Mouse (Mus musculus): ENCODE measurements at regions not wholly inside any gene's neighbourhood (a gene's known extent, or its start where the extent isn't known, plus 50 kb on each side); places are given as distances from the start of the nearest gene placed in this dataset.

DNA sequence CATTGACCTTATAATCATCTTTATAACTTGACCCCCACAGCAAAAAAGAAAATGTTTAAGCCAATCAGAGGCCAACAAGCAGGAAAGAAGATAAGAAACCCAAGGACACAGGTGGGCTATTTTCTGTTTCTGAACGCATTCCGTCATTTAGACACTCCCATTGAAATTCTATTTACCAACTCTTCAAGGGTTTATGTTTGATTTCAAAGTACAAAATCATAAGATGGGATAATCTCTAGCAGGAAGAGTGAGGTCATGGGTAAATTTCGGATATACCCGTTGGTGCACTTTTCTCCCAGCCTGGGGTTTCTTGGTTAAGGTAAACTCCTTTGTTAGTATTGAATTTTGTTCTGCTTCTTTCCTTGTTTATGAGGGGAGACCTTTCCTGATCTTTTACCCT lies 230.9 kb upstream of the Dcn start:
- no peak for ATAC-seq (replicated peaks; ENCODE audit: insufficient number of reproducible peaks, low FRiP score, low TSS enrichment)
- Histone ChIP-seq H3K27me3 (ENCODE audit: control insufficient read depth, insufficient read depth, low read length) (no peaks in the 10 kb centered on the region), H3K4me1 (ENCODE audit: control insufficient read depth, insufficient read depth, low read length) (no peaks in the 10 kb centered on the region), H3K36me3 (ENCODE audit: control insufficient read depth, insufficient read depth, low read length) (no peaks in the 10 kb centered on the region), H3K4me3 (ENCODE audit: low read depth, low read length) (no peak overlapping the region), H3K27ac (ENCODE audit: low read depth, low read length) (no peak overlapping the region), H3K9me3 (replicated peaks; ENCODE audit: control insufficient read depth, low read length) (no peaks in the 10 kb centered on the region), H3K4me2 (no peak overlapping the region), H3K9ac (ENCODE audit: low read depth, low read length) (no peak overlapping the region)
- 80% methylated on average over 4 of the region's 4 CpGs for WGBS (ENCODE audit: insufficient replicate concordance)

DNA sequence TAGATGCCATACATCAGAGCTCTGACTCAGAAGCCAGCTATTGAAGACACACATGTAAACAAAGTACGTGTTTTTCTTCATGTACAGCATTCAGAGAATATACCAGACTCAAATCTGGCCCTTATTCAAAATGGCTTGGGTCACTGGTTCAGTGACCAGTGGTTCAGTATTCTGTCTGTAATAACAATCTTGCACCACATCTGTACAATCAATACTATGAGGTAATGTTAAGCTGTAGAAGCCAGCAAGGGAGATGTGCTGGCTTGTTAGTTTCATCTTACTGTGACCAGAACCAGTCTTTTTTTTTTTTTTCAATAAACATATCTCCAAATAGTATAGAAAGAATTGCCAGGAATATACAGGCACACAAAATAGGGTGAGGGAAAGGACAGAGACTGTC lies 229.6 kb upstream of the Dcn start:
- no peak overlapping the region for H3K9ac ChIP-seq (ENCODE audit: low read depth, low read length)
- H3K4me3 ChIP-seq (ENCODE audit: low read depth, low read length): no peak overlapping the region
- H3K4me1 ChIP-seq (ENCODE audit: control insufficient read depth, insufficient read depth, low read length): no peaks in the 10 kb centered on the region
- no peak overlapping the region for H3K27ac ChIP-seq (ENCODE audit: low read depth, low read length)
- no peaks in the 10 kb centered on the region for H3K27me3 ChIP-seq (ENCODE audit: control insufficient read depth, insufficient read depth, low read length)
- H3K9me3 ChIP-seq (replicated peaks; ENCODE audit: control insufficient read depth, low read length): no peaks in the 10 kb centered on the region
- no peak overlapping the region for H3K4me2 ChIP-seq
- H3K36me3 ChIP-seq (ENCODE audit: control insufficient read depth, insufficient read depth, low read length): no peaks in the 10 kb centered on the region
- no peak for ATAC-seq (replicated peaks; ENCODE audit: insufficient number of reproducible peaks, low FRiP score, low TSS enrichment)
- WGBS (ENCODE audit: insufficient replicate concordance): 76% methylated on average over 1 of the region's 1 CpGs

DNA sequence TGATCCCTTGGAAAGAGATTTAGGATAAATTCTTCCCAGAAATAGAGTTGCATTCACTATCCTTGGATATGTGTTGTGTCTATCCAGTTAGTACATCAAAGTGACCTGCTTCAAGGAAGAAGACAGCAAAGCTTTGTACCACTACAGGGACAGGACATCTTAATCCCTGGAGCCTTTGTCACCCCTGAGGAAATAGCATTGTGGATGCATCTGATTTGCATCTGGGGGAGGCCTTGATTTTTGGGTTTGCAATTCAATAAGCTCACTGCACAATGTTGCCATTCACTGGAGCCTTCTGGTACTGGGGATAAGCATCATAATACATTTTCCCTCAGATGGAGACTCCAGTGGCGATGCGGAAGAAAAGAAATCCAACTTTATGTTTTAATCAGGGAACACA lies 229.2 kb upstream of the Dcn start:
- Histone ChIP-seq H3K4me1 (ENCODE audit: control insufficient read depth, insufficient read depth, low read length) (no peaks in the 10 kb centered on the region), H3K36me3 (ENCODE audit: control insufficient read depth, insufficient read depth, low read length) (no peaks in the 10 kb centered on the region), H3K27me3 (ENCODE audit: control insufficient read depth, insufficient read depth, low read length) (no peaks in the 10 kb centered on the region), H3K9ac (ENCODE audit: low read depth, low read length) (no peak overlapping the region), H3K27ac (ENCODE audit: low read depth, low read length) (no peak overlapping the region), H3K4me3 (ENCODE audit: low read depth, low read length) (no peak overlapping the region), H3K9me3 (replicated peaks; ENCODE audit: control insufficient read depth, low read length) (no peaks in the 10 kb centered on the region), H3K4me2 (no peak overlapping the region)
- ATAC-seq (replicated peaks; ENCODE audit: insufficient number of reproducible peaks, low FRiP score, low TSS enrichment): no peak
- WGBS (ENCODE audit: insufficient replicate concordance): 86% methylated on average over 2 of the region's 2 CpGs

DNA sequence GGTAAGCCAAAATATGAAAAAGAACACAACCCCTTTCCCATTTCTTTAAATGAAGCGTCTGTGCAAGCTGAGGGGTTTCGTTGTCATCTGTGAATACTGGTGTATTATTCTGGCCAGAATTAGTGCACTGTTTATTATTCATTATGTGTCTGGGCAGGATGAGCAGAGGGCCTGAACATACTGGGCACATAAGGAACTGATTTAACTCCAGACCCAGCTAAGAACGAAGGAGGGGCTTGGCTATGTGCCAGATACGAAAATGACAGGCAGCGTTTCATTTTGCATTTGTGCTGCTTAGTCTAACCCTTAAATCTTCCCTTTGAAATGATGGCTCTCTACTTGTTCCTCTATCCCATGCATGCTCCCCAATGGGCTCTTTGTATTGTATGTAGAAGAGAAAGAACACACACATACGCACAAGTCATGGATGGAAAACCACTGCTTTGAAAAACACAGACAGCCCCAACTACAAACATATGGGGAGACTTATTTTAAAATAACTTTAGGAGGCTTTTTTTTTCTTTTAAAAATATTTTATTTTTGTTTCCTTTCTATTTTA lies 213.4 kb upstream of the Dcn start:
- no peak overlapping the region for H3K9ac ChIP-seq (ENCODE audit: low read depth, low read length)
- H3K4me3 ChIP-seq (ENCODE audit: low read depth, low read length): no peak overlapping the region
- no peak overlapping the region for H3K27ac ChIP-seq (ENCODE audit: low read depth, low read length)
- H3K27me3 ChIP-seq (ENCODE audit: control insufficient read depth, insufficient read depth, low read length): no peaks in the 10 kb centered on the region
- 68% methylated on average over 6 of the region's 6 CpGs for WGBS (ENCODE audit: insufficient replicate concordance)
- H3K4me1 ChIP-seq (ENCODE audit: control insufficient read depth, insufficient read depth, low read length): no peaks in the 10 kb centered on the region
- no peak for ATAC-seq (replicated peaks; ENCODE audit: insufficient number of reproducible peaks, low FRiP score, low TSS enrichment)
- no peaks in the 10 kb centered on the region for H3K36me3 ChIP-seq (ENCODE audit: control insufficient read depth, insufficient read depth, low read length)
- no peak overlapping the region for H3K4me2 ChIP-seq
- H3K9me3 ChIP-seq (replicated peaks; ENCODE audit: control insufficient read depth, low read length): no peaks in the 10 kb centered on the region

DNA sequence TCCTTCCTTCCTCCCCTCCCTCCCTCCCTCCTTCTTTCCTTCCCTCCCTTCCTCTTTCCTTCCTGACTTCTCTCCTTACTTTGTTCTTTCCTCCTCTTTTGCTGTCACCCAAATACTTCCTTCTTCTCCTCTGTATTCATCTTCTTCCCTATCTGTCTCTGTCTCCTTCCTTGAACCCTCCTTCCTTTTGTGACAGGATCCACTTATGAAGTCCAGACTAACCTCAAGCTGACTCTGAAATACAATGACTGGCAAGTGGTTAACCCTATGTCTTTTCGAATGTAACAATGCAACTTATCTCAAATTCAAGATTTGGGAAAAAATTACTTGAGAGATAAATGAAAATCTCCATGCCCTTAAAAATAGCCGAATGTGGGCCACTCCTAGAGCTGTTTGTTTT lies 197.0 kb upstream of the Dcn start:
- H3K27me3 ChIP-seq (ENCODE audit: control insufficient read depth, insufficient read depth, low read length): no peaks in the 10 kb centered on the region
- 65% methylated on average over 2 of the region's 2 CpGs for WGBS (ENCODE audit: insufficient replicate concordance)
- no peaks in the 10 kb centered on the region for H3K36me3 ChIP-seq (ENCODE audit: control insufficient read depth, insufficient read depth, low read length)
- no peaks in the 10 kb centered on the region for H3K4me1 ChIP-seq (ENCODE audit: control insufficient read depth, insufficient read depth, low read length)
- H3K4me2 ChIP-seq: no peak overlapping the region
- no peak overlapping the region for H3K9ac ChIP-seq (ENCODE audit: low read depth, low read length)
- no peak for ATAC-seq (replicated peaks; ENCODE audit: insufficient number of reproducible peaks, low FRiP score, low TSS enrichment)
- no peaks in the 10 kb centered on the region for H3K9me3 ChIP-seq (replicated peaks; ENCODE audit: control insufficient read depth, low read length)
- H3K27ac ChIP-seq (ENCODE audit: low read depth, low read length): no peak overlapping the region
- no peak overlapping the region for H3K4me3 ChIP-seq (ENCODE audit: low read depth, low read length)

DNA sequence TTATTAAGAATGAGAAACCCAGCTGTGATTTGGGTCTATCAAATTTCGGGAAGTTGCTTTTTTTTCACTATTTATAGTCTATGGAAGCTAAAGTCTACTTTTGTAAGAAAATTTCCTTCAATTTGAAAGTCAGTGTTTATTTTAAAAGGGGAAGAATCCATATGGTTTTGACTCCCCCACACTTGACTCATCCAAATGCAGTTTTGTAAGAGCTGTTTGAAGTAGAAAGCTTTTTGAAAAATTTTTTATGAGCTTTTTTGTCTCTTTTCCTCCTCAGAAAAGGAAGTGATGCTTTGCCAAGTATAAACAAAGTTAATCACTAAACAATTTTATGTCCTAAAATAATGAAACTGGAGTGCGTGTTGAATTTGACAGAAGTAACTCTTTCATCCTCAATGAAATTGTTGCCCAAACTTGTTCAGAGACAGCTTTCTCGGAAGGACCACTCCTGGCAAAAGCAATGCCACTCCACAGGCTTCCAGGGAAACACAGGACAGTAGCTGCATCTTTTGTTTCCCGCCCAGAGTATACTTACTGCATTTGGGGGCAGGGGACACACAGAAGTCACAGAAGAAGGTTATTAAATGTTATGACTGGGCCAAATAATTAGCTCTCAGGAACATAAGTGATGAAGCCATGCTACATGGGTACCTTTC lies 196.4 kb upstream of the Dcn start:
- no peak for ATAC-seq (replicated peaks; ENCODE audit: insufficient number of reproducible peaks, low FRiP score, low TSS enrichment)
- WGBS (ENCODE audit: insufficient replicate concordance): 63% methylated on average over 4 of the region's 4 CpGs
- Histone ChIP-seq H3K36me3 (ENCODE audit: control insufficient read depth, insufficient read depth, low read length) (no peaks in the 10 kb centered on the region), H3K27me3 (ENCODE audit: control insufficient read depth, insufficient read depth, low read length) (no peaks in the 10 kb centered on the region), H3K9me3 (replicated peaks; ENCODE audit: control insufficient read depth, low read length) (no peaks in the 10 kb centered on the region), H3K27ac (ENCODE audit: low read depth, low read length) (no peak overlapping the region), H3K4me1 (ENCODE audit: control insufficient read depth, insufficient read depth, low read length) (no peaks in the 10 kb centered on the region), H3K9ac (ENCODE audit: low read depth, low read length) (no peak overlapping the region), H3K4me3 (ENCODE audit: low read depth, low read length) (no peak overlapping the region), H3K4me2 (no peak overlapping the region)

DNA sequence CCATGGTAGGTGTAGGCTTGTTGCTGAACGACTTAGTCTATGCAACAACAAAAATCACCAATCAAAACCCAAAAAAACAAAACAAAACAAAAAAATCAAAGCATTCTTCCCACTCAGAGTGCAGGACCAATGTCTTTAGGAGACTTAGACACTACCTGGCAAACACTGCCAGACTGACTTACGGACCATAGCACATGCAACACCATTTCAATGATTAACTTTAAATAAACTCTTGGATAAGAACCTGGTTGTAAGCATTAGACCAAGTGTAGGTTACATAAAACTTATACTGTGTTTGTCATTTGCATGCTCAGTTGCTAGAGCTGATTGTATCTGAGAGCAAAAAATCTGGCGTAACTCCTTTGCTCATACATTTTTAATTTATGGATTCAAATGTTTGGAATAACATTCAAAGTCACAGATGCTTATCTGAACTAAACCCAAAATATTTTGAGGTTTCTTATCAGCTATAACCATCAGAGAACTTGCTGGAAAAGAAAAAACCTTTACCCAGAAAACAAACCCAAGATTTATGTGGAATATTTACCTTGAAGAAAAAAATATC lies 174.5 kb upstream of the Dcn start:
- WGBS (ENCODE audit: insufficient replicate concordance): 64% methylated on average over 3 of the region's 3 CpGs
- H3K9me3 ChIP-seq (replicated peaks; ENCODE audit: control insufficient read depth, low read length): no peaks in the 10 kb centered on the region
- ATAC-seq (replicated peaks; ENCODE audit: insufficient number of reproducible peaks, low FRiP score, low TSS enrichment): no peak

DNA sequence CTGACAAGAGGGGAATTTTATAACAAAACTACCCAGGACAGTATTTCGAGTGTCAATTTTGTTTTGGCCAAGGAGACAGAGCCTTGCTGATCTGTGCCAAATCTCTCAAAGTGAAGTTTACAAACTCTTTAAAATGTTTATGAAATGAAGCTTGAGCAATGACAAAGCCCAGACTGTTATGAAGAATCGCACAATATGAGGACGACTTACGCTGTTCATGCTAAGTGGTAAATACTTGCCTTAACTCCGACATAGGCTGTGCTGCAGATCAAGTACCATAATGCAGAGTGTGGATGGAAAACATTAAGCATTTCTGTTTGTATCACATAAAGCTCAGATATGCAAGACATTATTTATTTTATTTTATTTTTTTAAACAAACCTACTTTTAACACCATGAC lies 169.8 kb upstream of the Dcn start:
- no peaks in the 10 kb centered on the region for H3K9me3 ChIP-seq (replicated peaks; ENCODE audit: control insufficient read depth, low read length)
- no peak overlapping the region for H3K4me3 ChIP-seq (ENCODE audit: low read depth, low read length)
- 90% methylated on average over 5 of the region's 5 CpGs for WGBS (ENCODE audit: insufficient replicate concordance)
- no peak for ATAC-seq (replicated peaks; ENCODE audit: insufficient number of reproducible peaks, low FRiP score, low TSS enrichment)
- no peaks in the 10 kb centered on the region for H3K36me3 ChIP-seq (ENCODE audit: control insufficient read depth, insufficient read depth, low read length)
- H3K27ac ChIP-seq (ENCODE audit: low read depth, low read length): no peak overlapping the region
- H3K4me2 ChIP-seq: no peak overlapping the region
- no peaks in the 10 kb centered on the region for H3K27me3 ChIP-seq (ENCODE audit: control insufficient read depth, insufficient read depth, low read length)
- no peaks in the 10 kb centered on the region for H3K4me1 ChIP-seq (ENCODE audit: control insufficient read depth, insufficient read depth, low read length)
- no peak overlapping the region for H3K9ac ChIP-seq (ENCODE audit: low read depth, low read length)

More for the DNA sequence above, 174.5 kb upstream of the Dcn start:
- Histone ChIP-seq H3K4me1 (ENCODE audit: control insufficient read depth, insufficient read depth, low read length) (no peaks in the 10 kb centered on the region), H3K36me3 (ENCODE audit: control insufficient read depth, insufficient read depth, low read length) (no peaks in the 10 kb centered on the region), H3K27ac (ENCODE audit: low read depth, low read length) (no peak overlapping the region), H3K9ac (ENCODE audit: low read depth, low read length) (no peak overlapping the region), H3K4me3 (ENCODE audit: low read depth, low read length) (no peak overlapping the region), H3K27me3 (ENCODE audit: control insufficient read depth, insufficient read depth, low read length) (no peaks in the 10 kb centered on the region), H3K4me2 (no peak overlapping the region)

DNA sequence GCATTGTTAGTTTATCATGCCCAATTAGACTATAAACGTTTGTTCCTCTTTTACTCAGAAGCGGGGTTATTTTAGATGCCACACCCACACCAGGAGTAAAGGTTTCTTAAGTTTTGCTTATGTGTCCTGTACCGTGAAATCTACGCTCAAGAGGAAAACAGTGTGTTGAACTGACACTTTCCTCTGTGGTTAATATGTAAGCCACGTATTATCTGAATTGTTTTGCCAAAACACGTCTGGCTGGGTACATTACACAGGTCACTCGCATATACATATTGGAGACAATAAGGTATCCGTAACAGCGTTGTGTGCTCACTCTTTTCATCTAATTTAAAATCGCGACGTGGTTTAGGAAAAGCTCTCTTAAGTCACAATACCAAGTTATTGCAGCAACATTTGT lies 166.9 kb upstream of the Dcn start:
- ATAC-seq (replicated peaks; ENCODE audit: insufficient number of reproducible peaks, low FRiP score, low TSS enrichment): no peak
- 45% methylated on average over 12 of the region's 12 CpGs for WGBS (ENCODE audit: insufficient replicate concordance)
- Histone ChIP-seq H3K9ac (ENCODE audit: low read depth, low read length) (0 out of 2 replicates have a peak overlapping the region, but pooled peaks have one; percentile 1), H3K4me3 (ENCODE audit: low read depth, low read length) (peak overlapping the region; percentile 50), H3K4me1 (ENCODE audit: control insufficient read depth, insufficient read depth, low read length) (no peaks in the 10 kb centered on the region), H3K27ac (ENCODE audit: low read depth, low read length) (no peak overlapping the region), H3K27me3 (ENCODE audit: control insufficient read depth, insufficient read depth, low read length) (no peaks in the 10 kb centered on the region), H3K9me3 (replicated peaks; ENCODE audit: control insufficient read depth, low read length) (no peaks in the 10 kb centered on the region), H3K36me3 (ENCODE audit: control insufficient read depth, insufficient read depth, low read length) (no peaks in the 10 kb centered on the region), H3K4me2 (peak overlapping the region; percentile 66)

Measured in heart, embryonic 11.5 days (tissue).